Mouse (Mus musculus) spleen, adult 2 months (tissue): ENCODE measurements around the gene Prkcz. TPM values are rescaled to one million over a fixed set of nuclear protein-coding genes. Genes with fewer than 3 reads are reported as not detected.

Experiments used
- DNase-seq, 2 experiments: peaks; one replicate each; pipeline versions ENCODE4 v3.0.0 to v3.0.0-alpha.2; 2012 to 2021; ENCODE audit warnings: low spot score in 2 of 2, low read depth in 1 of 2
- H3K27ac ChIP-seq: fragments of 200-500 bp; 2 replicates; pipeline ENCODE4 v1.5.1; 2012; ENCODE audit warnings: low read length, inconsistent platforms; ENCODE audit not compliant: insufficient read depth
- H3K27me3 ChIP-seq: fragments of 200-500 bp; 2 replicates; pipeline ENCODE4 v1.6.1; 2012; ENCODE audit warnings: mild to moderate bottlenecking, moderate library complexity, low read length, inconsistent platforms; ENCODE audit not compliant: control insufficient read depth, insufficient read depth
- H3K36me3 ChIP-seq: fragments of 200-500 bp; 2 replicates; pipeline ENCODE4 v1.6.1; 2012; ENCODE audit warnings: mild to moderate bottlenecking, low read length, inconsistent platforms; ENCODE audit not compliant: control insufficient read depth, insufficient read depth
- H3K4me1 ChIP-seq: fragments of 200-500 bp; 2 replicates; pipeline ENCODE4 v1.6.1; 2011; ENCODE audit warnings: inconsistent platforms; ENCODE audit not compliant: control insufficient read depth, insufficient read depth, insufficient read length
- H3K4me3 ChIP-seq: fragments of 200-500 bp; 2 replicates; pipeline ENCODE4 v1.5.1; 2011; ENCODE audit warnings: mild to moderate bottlenecking, inconsistent platforms; ENCODE audit not compliant: insufficient read depth, insufficient read length; ENCODE audit errors: extremely low read depth
- CTCF ChIP-seq: fragments of 200-500 bp; IDR thresholded peaks from 2 replicates; pipeline ENCODE4 v1.5.1; 2011; ENCODE audit warnings: mild to moderate bottlenecking, inconsistent platforms; ENCODE audit not compliant: insufficient read depth, insufficient read length, insufficient replicate concordance; ENCODE audit errors: extremely low read depth
- POLR2A ChIP-seq: fragments of 200-500 bp; IDR thresholded peaks from 2 replicates; pipeline ENCODE4 v1.6.1; 2011; ENCODE audit warnings: low read depth, low read length, inconsistent platforms
- WGBS: fragments of 180-500 bp; shearing (Covaris S2); methylation state at CpG from one replicate; pipeline ENCODE4 v1.1.7; 2018; 5-methylcytosine and 5-hydroxymethylcytosine counted together
- polyA plus RNA-seq: library from polyadenylated mRNA; depleted of rRNA; stranded (reverse); fragments of >200 nt; gene quantifications from 2 replicates; pipeline ENCODE4 v1.2.3, GENCODE M21; 2012

The Prkcz gene
- polyA plus RNA-seq, 1 experiment = 2.9 TPM

DNA sequence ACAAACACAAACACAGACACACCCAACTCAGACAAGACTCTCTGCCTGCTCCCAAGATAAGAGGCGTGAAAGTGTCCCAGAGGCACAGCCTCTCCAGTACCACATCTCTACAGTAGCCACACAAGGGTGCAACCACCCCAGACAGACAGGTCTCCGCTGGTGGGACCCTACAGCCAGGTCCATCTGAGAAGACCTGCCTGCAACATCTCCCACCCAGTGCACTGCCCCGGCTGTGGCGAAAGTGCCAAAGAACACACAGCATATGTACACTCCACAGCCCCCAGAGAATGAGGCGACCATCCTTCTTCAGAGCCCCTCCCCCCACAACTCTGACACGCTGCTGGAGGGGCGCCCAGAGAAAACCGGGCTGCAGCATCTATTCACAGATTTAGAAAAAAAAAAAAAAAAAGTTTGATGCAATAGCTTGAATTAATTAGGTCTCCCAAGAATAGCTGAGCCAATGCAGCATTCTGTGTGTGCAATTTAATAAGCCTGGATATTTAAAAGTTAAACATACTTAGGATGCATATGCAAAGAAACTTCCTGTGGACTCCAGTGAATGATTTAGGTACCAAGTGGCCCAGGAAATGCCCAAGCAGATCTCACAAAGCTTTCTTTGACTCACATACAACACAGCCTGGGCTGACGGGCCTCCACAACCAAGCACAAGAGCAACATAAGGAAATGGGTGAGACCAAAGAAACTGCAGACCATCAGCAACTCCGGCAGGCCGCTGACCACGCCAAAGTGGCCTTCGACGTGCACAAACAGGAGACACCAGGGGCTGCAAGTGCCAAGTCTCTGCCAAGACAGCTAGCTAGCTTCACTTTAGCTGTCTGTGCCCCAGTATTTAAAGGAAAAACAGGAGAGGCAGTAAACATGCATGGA, 140.7 kb downstream of the Prkcz start:
- 33% methylated on average over 14 of the region's 14 CpGs for whole genome bisulfite sequencing
- TF ChIP-seq CTCF (no peak), POLR2A (no peak)
- Histone ChIP-seq H3K4me3 (peak overlapping the region; percentile 59), H3K27me3 (no peaks in the 10 kb centered on the region), H3K27ac (peak overlapping the region; percentile 41; the same call in 1 of the 2 replicates), H3K36me3 (no peaks in the 10 kb centered on the region), H3K4me1 (peaks cover 50% of the 10 kb centered on the region)
- DNase-seq = no peak

DNA sequence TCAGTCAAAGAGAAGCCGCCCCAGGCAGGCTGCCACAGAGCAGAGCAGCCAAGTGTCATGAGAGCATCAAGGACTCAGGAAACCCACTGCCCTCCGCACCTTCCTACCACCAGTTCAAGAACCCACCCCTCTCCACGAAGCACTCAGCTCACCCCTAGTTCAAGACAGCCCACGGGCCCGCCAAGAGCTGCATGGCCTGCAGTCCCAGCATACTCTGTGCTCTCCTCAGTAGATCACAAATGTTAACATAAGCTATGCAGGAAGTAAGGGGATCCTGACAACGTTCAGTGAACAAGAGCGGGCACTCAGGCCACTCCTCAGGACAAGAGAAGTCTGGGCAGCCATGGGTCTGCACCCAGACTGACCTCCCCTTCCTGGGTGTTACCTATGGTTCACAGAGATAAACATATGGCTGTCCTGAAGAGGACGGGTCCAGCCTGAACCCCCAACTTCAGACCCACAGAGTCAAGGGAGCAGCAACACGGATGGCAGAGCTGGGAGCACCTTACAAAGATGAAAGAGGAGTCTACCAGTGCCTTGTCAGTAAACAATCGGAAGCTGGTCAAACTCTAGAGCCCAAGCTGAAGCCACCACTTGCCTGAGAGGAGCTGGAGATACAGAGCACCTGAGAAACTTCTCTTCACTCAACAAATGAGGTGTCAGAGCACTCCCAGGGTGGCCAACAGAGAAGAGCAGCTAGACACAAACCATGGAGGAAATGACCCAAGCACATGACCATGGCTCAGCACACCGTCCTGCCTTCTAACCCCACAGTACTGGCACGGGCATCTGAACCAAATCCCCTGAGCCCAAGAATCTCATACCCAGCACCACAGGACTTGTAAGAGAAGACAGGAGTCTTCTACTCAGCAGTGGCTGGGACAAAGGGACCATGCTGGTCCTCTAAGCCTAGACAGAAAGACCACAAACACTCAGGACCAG, 141.6 kb downstream of the Prkcz start:
- no peak for DNase-seq
- Histone ChIP-seq H3K27me3 (no peaks in the 10 kb centered on the region), H3K36me3 (no peaks in the 10 kb centered on the region), H3K4me3 (peak overlapping the region; percentile 48; the same call in 1 of the 2 replicates), H3K27ac (peak overlapping the region; percentile 0; the same call in 1 of the 2 replicates), H3K4me1 (peaks cover 58% of the 10 kb centered on the region)
- WGBS = 47% methylated on average over 12 of the region's 12 CpGs
- TF ChIP-seq POLR2A = no peak
- no peak for TF ChIP-seq CTCF

DNA sequence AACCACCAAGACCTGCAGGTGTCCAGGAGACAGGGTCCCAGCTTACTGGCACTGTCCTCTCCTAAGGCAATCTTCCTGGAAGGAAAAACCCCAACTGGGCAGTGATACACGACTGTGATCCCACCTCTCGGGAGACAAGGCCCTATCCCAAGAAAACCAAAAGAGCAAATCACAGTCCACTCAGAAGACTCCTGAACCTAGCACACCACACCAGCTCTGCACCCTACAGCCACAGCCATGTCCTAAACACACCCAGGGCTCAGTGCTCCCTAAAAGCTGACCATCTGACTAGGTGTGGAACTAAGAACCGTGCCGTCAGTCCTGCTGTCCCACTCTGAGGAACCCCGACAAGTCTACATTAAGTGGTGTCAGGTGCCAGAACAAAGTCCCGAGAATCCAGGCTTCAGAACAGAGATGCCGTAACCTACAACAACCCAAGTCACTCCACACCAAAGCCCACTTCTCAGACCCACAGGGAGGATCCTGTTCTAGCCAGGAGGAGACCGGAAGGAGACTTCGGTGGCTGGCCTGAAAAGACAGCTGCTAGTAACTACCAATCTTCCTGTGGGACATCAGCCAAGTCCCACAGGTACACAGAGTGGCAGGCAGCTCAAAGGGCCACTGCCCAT, 142.9 kb downstream of the Prkcz start:
- H3K36me3 ChIP-seq = no peaks in the 10 kb centered on the region
- H3K4me1 ChIP-seq = peaks cover 55% of the 10 kb centered on the region
- no peak for DNase-seq
- no peaks in the 10 kb centered on the region for H3K27me3 ChIP-seq
- peak overlapping the region; percentile 8; the same call in 1 of the 2 replicates for H3K27ac ChIP-seq
- H3K4me3 ChIP-seq = peak overlapping the region; percentile 23; the same call in 1 of the 2 replicates
- 61% methylated on average over 9 of the region's 9 CpGs for WGBS
- TF ChIP-seq CTCF = no peak
- no peak for TF ChIP-seq POLR2A

DNA sequence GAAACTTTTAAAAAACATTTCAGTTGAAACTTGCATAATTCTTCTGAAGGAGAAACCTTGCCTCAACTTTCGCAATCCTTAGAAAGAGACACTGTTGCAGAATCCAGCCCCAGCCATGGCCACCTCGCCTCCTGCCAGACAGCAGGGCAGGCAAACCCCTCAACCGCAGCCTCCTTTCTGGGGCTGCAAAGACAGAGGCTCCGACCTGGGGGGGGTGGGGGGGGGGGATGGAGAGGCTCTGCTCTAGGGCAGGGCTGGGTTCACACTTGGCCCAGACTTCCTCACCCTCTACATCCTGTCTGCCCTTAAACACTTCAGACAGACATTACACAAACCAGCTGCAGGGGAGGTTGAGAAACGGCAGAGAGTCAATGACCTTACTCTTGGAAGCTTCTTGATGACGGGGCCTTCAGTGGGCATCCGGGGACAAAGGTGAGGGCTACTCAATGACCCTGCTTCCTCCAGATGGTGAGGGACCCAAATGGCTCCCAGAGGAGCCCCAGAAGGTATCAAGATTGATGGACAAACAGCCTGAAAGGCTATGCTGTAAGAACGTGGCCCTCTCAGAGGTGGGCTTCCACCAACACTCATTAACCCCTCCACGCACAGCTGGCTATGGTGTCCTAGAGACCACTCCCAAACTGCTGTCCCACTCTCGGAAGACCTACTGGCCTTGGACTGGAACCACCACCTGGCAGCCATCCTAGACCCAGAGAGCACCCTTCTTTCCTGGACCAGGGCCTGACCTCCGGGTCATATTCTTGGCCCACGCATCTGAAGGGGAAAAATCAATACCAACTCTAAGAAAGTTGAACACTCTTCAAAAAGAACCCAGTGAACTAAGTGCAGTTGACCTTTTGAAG, 143.7 kb downstream of the Prkcz start:
- peak in 1 of 2 experiments; percentile 44 for DNase-seq
- H3K4me1 ChIP-seq = peaks cover 55% of the 10 kb centered on the region
- H3K27ac ChIP-seq = peak overlapping the region; percentile 44; the same call in 1 of the 2 replicates
- TF ChIP-seq POLR2A (no peak), CTCF (no peak)
- no peaks in the 10 kb centered on the region for H3K27me3 ChIP-seq
- H3K36me3 ChIP-seq = no peaks in the 10 kb centered on the region
- WGBS = 30% methylated on average over 12 of the region's 12 CpGs
- H3K4me3 ChIP-seq = peak overlapping the region; percentile 10; the same call in 1 of the 2 replicates

DNA sequence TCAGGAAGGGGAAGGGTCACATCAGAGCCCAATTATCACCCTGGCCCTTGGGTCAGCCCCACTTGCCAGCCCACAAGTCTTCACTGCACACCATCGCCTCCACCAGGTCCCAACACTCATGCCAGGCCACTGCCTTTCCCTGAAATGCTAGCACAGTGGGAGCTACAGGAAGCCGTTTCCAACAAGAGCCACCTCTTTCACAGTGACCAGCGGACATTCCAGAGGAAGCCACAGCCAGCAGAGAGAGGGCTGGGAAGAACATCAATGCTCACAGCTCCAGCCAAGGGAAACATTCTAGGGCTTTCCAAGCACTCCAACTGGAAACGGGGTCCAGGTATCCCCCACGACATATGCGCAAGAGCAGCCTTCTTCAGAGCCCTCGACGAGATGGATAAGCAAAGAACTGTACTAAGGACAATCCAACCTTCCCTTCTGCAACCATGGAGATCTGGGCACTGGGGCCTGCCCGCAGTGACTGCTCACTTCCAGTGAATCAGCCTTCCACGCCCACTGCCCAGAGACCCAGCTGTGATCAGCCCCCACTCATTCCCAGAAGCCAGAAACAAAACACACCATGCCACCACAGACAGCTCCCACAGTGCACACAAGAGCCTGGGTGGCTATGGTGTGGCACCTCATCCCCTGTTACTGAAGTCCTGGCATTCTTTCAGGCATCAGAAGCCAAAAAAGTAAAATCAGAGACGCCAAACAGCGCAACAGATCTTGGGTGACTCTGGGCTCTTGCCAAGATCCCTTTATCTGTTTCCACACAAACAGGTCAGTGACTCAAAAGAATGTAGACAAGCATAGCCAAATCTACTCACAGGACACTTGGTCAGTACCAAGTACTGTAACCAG, 145.2 kb downstream of the Prkcz start:
- H3K4me3 ChIP-seq = no peak overlapping the region
- H3K36me3 ChIP-seq = no peaks in the 10 kb centered on the region
- no peak overlapping the region for H3K27ac ChIP-seq
- no peaks in the 10 kb centered on the region for H3K27me3 ChIP-seq
- TF ChIP-seq CTCF (no peak), POLR2A (no peak)
- H3K4me1 ChIP-seq = peaks cover 55% of the 10 kb centered on the region; the same call in 1 of the 2 replicates
- no peak for DNase-seq
- 81% methylated on average over 12 of the region's 12 CpGs for WGBS

DNA sequence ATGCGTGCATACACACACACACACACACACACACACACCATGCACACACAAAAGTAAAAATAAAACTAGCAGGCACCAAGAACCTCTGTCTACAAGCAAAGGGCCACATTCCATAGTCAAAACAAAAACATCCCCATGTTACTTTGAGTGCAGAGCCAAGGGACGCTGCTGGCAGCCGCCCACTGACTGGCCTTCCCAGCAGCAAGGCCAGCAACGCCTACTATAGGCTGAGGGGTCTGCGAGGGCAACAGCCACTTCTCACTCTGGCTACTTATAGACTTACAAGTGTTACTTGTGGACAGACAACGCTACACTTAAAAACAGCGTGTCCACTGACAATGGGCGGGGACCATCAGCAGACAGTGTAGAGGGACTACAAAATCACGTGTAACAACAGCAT, 146.0 kb downstream of the Prkcz start:
- Histone ChIP-seq H3K4me1 (peaks cover 62% of the 10 kb centered on the region; the same call in 1 of the 2 replicates), H3K27me3 (no peaks in the 10 kb centered on the region), H3K4me3 (no peak overlapping the region), H3K36me3 (no peaks in the 10 kb centered on the region), H3K27ac (peak overlapping the region; percentile 11; the same call in 1 of the 2 replicates)
- 82% methylated on average over 9 of the region's 9 CpGs for WGBS
- DNase-seq = no peak
- TF ChIP-seq POLR2A = no peak
- TF ChIP-seq CTCF = no peak
